Mouse (Mus musculus): ENCODE measurements around the gene Bpifa3. TPM values are rescaled to one million over a fixed set of nuclear protein-coding genes. Genes with fewer than 3 reads are reported as not detected.

Gene Bpifa3
- 0.29 TPM in 1 of 2 replicates, not detected in the other for polyA plus RNA-seq (2012; rRNA removed)

DNA sequence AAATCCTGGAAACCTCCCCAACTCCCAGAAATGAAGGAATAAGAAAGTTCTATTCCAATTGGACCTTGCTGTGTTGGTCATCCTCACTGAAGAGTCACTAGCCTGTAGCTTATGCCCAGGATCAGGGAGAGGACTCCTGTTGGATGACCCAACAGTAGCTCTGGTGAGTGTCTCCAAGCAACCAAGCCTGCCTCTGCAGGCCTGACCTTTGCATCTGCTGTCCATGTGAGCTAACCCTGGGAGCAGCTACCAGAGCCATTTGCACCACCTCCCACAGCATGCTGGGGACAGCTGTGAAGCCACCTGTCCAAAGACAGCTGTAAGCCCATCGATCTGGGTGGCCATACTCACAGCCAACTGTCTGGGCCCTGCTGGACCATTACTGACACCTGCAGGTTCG is at the start of gene Bpifa3:
Gene Bpifa3, plus strand, starts transcription at position 217 of the 400 bp plus-strand sequence.

DNA sequence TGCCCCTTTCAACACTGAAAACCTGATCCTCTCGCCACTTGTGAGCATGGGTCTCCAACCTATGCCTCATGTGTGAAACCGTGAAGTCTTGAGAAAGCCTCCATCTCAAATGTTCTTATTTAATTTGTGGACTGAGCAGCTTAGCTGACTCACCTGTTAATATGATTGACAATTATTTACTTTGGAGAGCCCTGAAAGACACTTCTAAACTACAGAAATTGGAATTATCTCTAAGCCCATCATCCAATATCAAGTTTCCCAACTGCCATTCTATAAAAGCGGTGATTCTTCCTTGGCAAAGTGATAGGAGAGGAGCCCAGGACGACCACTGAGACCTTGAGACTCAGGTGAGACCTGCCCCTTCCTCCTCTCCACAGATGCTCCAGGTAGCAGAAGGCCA is 12.4 kb downstream of the Bpifa3 start, which contains the start of gene Bpifa1:
Gene Bpifa1, plus strand, starts transcription at position 301 of the 400 bp plus-strand sequence.

DNA sequence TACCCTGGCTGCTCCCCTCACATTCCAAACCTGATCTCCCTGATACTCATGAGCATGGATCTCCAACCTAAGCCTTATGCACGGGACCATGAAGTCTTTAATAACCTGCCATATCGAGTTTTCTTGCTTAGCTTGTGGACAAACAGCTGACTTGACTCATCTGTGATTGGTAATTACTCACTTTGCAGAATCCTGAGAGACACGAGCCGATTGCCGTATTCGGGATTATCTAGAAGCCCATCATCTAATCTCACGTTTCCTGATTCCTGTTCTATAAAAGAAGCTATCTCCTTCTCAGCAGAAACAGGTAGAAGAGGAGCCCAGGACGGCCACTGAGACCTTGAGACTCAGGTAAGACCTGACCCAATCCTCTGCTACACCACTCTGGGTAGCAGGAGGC is 32.2 kb downstream of the Bpifa3 start, which contains the start of gene Bpifa5:
Gene Bpifa5, plus strand, starts transcription at position 301 of the 400 bp plus-strand sequence.

Other genes starting within 250 kb of the Bpifa3 start
- gene Bpifb6, start 229.9 kb upstream of the Bpifa3 start, polyA plus RNA-seq (2012; rRNA removed), result 0.67 and 1.1 TPM in 2 replicates
- gene Bpifb3, start 212.1 kb upstream of the Bpifa3 start, polyA plus RNA-seq (2012; rRNA removed), result not detected in 2 replicates
- gene Bpifb4, start 192.1 kb upstream of the Bpifa3 start, polyA plus RNA-seq (2012; rRNA removed), result 84.0 and 178 TPM in 2 replicates
- 0.08 TPM in 1 of 2 replicates, not detected in the other for gene Bpifa6, start 155.4 kb upstream of the Bpifa3 start, polyA plus RNA-seq (2012; rRNA removed)
- gene Bpifa2, start 122.1 kb upstream of the Bpifa3 start, polyA plus RNA-seq (2012; rRNA removed), result 0.29 TPM in 1 of 2 replicates, not detected in the other
- not detected in 2 replicates for gene Bpifa1, start 12.5 kb downstream of the Bpifa3 start, polyA plus RNA-seq (2012; rRNA removed)
- gene Bpifa5, start 32.3 kb downstream of the Bpifa3 start, polyA plus RNA-seq (2012; rRNA removed), result not detected in 2 replicates
- 1.7 and 2.1 TPM in 2 replicates for gene Bpifb1, start 60.5 kb downstream of the Bpifa3 start, polyA plus RNA-seq (2012; rRNA removed)
- gene Bpifb5, start 93.4 kb downstream of the Bpifa3 start, polyA plus RNA-seq (2012; rRNA removed), result 40.4 and 54.7 TPM in 2 replicates
- gene Bpifb9a, start 127.5 kb downstream of the Bpifa3 start, polyA plus RNA-seq (2012; rRNA removed), result not detected in 2 replicates
- gene Bpifb9b, start 176.9 kb downstream of the Bpifa3 start, polyA plus RNA-seq (2012; rRNA removed), result not detected in 2 replicates
- gene Cdk5rap1, start 242.7 kb downstream of the Bpifa3 start, polyA plus RNA-seq (2012; rRNA removed), result 9.0 and 12.3 TPM in 2 replicates